Mouse (Mus musculus) embryonic facial prominence, embryonic 13.5 days (tissue): ENCODE measurements around the gene Fabp2. TPM values are rescaled to one million over a fixed set of nuclear protein-coding genes. Genes with fewer than 3 reads are reported as not detected.

ENCODE experiments used
- ATAC-seq: fragments of 200-750 bp; cut with Nextera tagmentation; 2 replicates; pipeline ENCODE4 v1.8.0; 2017; ENCODE audit warnings: low read depth; ENCODE audit not compliant: insufficient number of reproducible peaks, insufficient read depth, low FRiP score, low TSS enrichment
- H3K27ac ChIP-seq: fragments of 300-500 bp; sonication (generic); 2 replicates; pipeline ENCODE4 v1.5.1; 2015; ENCODE audit warnings: moderate library complexity, mild to moderate bottlenecking, inconsistent platforms
- H3K27me3 ChIP-seq: fragments of 300-500 bp; sonication (generic); 2 replicates; pipeline ENCODE4 v1.6.1; 2015; ENCODE audit warnings: mild to moderate bottlenecking, inconsistent platforms
- H3K36me3 ChIP-seq: fragments of 300-500 bp; sonication (generic); 2 replicates; pipeline ENCODE4 v1.6.1; 2015; ENCODE audit warnings: mild to moderate bottlenecking, inconsistent platforms
- H3K4me1 ChIP-seq: fragments of 300-500 bp; sonication (generic); 2 replicates; pipeline ENCODE4 v1.6.1; 2015; ENCODE audit warnings: inconsistent platforms
- H3K4me2 ChIP-seq: fragments of 300-500 bp; sonication (generic); 2 replicates; pipeline ENCODE4 v1.6.1; 2015; ENCODE audit warnings: moderate library complexity, mild to moderate bottlenecking, inconsistent platforms
- H3K4me3 ChIP-seq: fragments of 300-500 bp; sonication (generic); 2 replicates; pipeline ENCODE4 v1.5.1; 2015; ENCODE audit warnings: mild to moderate bottlenecking, inconsistent platforms
- H3K9ac ChIP-seq: fragments of 300-500 bp; sonication (generic); 2 replicates; pipeline ENCODE4 v1.6.1; 2015; ENCODE audit warnings: mild to moderate bottlenecking, inconsistent platforms
- H3K9me3 ChIP-seq: fragments of 300-500 bp; sonication (generic); 2 replicates; pipeline ENCODE4 v1.6.1; 2016; ENCODE audit warnings: inconsistent platforms
- WGBS: fragments of 180-500 bp; shearing (Covaris S2); methylation state at CpG from one replicate; pipeline ENCODE4 v1.1.7; 2015; ENCODE audit warnings: mixed read lengths; 5-methylcytosine and 5-hydroxymethylcytosine counted together
- polyA plus RNA-seq: library from polyadenylated mRNA; unstranded; fragments of >200 nt; fragmentation: Nextera tagmentation; extraction: Ambion mirVana; gene quantifications from 2 replicates; pipeline ENCODE4 v1.2.1, GENCODE M21; 2015

Gene Fabp2
- 7.6 TPM in 1 of 2 replicates, not detected in the other for polyA plus RNA-seq

GRCm38 (mm10) chr3:122894772-122895171, at the start of gene Fabp2:
Gene Fabp2, plus strand, starts transcription at chr3:122895072.
- no peak within 1 kb of the TSS for H3K9ac ChIP-seq
- ATAC-seq = no peak
- H3K9me3 ChIP-seq = no peaks in the 10 kb centered on the region
- no peak within 1 kb of the TSS for H3K4me3 ChIP-seq
- H3K4me2 ChIP-seq = no peak within 1 kb of the TSS
- no peaks in the 10 kb centered on the region for H3K36me3 ChIP-seq
- no peaks in the 10 kb centered on the region for H3K4me1 ChIP-seq
- H3K27me3 ChIP-seq = no peaks in the 10 kb centered on the region
- H3K27ac ChIP-seq = no peak within 1 kb of the TSS
- 85% methylated on average over 3 of the region's 3 CpGs for WGBS

GRCm38 (mm10) chr3:122848410-122849034, 46.4 kb upstream of the Fabp2 start:
- H3K9me3 ChIP-seq = 0 out of 2 replicates have a peak, but pooled peaks cover 4% of the 10 kb centered on the region
- 58% methylated on average over 5 of the region's 5 CpGs for WGBS
- H3K27ac ChIP-seq = no peak overlapping the region
- no peak for ATAC-seq
- no peaks in the 10 kb centered on the region for H3K27me3 ChIP-seq
- peaks cover 9% of the 10 kb centered on the region for H3K36me3 ChIP-seq
- H3K4me1 ChIP-seq = 0 out of 2 replicates have a peak, but pooled peaks cover 5% of the 10 kb centered on the region
- H3K4me3 ChIP-seq = no peak overlapping the region
- H3K4me2 ChIP-seq = no peak overlapping the region
- H3K9ac ChIP-seq = no peak overlapping the region

GRCm38 (mm10) chr3:122855149-122855548, 39.7 kb upstream of the Fabp2 start:
- Histone ChIP-seq H3K4me2 (no peak overlapping the region), H3K27me3 (no peaks in the 10 kb centered on the region), H3K4me3 (no peak overlapping the region), H3K4me1 (0 out of 2 replicates have a peak, but pooled peaks cover 9% of the 10 kb centered on the region), H3K36me3 (peaks cover 16% of the 10 kb centered on the region; the same call in 1 of the 2 replicates), H3K9me3 (no peaks in the 10 kb centered on the region), H3K27ac (no peak overlapping the region), H3K9ac (no peak overlapping the region)
- WGBS = 52% methylated on average over 11 of the region's 11 CpGs
- ATAC-seq = no peak

GRCm38 (mm10) chr3:122859829-122860228, 35.0 kb upstream of the Fabp2 start:
- H3K4me3 ChIP-seq = no peak overlapping the region
- H3K9me3 ChIP-seq = no peaks in the 10 kb centered on the region
- H3K9ac ChIP-seq = no peak overlapping the region
- H3K27ac ChIP-seq = no peak overlapping the region
- 0 out of 2 replicates have a peak, but pooled peaks cover 7% of the 10 kb centered on the region for H3K36me3 ChIP-seq
- H3K4me1 ChIP-seq = 0 out of 2 replicates have a peak, but pooled peaks cover 4% of the 10 kb centered on the region
- 72% methylated on average over 2 of the region's 2 CpGs for WGBS
- no peak overlapping the region for H3K4me2 ChIP-seq
- ATAC-seq = no peak
- no peaks in the 10 kb centered on the region for H3K27me3 ChIP-seq

GRCm38 (mm10) chr3:122860573-122861498, 34.0 kb upstream of the Fabp2 start:
- Histone ChIP-seq H3K4me3 (no peak overlapping the region), H3K36me3 (0 out of 2 replicates have a peak, but pooled peaks cover 2% of the 10 kb centered on the region), H3K27ac (no peak overlapping the region), H3K4me2 (no peak overlapping the region), H3K9ac (no peak overlapping the region), H3K9me3 (no peaks in the 10 kb centered on the region), H3K27me3 (no peaks in the 10 kb centered on the region), H3K4me1 (0 out of 2 replicates have a peak, but pooled peaks cover 4% of the 10 kb centered on the region)
- ATAC-seq = no peak
- WGBS = 88% methylated on average over 12 of the region's 12 CpGs

GRCm38 (mm10) chr3:122865092-122865491, 29.8 kb upstream of the Fabp2 start:
- Histone ChIP-seq H3K9me3 (no peaks in the 10 kb centered on the region), H3K36me3 (no peaks in the 10 kb centered on the region), H3K27ac (no peak overlapping the region), H3K4me2 (no peak overlapping the region), H3K9ac (no peak overlapping the region), H3K27me3 (no peaks in the 10 kb centered on the region), H3K4me1 (no peaks in the 10 kb centered on the region), H3K4me3 (no peak overlapping the region)
- WGBS = 79% methylated on average over 4 of the region's 4 CpGs
- ATAC-seq = no peak

- H3K27ac ChIP-seq = no peak overlapping the region
- no peak for ATAC-seq
- no peaks in the 10 kb centered on the region for H3K4me1 ChIP-seq
- no peak overlapping the region for H3K9ac ChIP-seq
- H3K4me3 ChIP-seq = no peak overlapping the region
- no peaks in the 10 kb centered on the region for H3K27me3 ChIP-seq
- H3K9me3 ChIP-seq = no peaks in the 10 kb centered on the region
- H3K36me3 ChIP-seq = no peaks in the 10 kb centered on the region
- WGBS = 92% methylated on average over 1 of the region's 1 CpGs
- no peak overlapping the region for H3K4me2 ChIP-seq
Observed at GRCm38 (mm10) chr3:122868270-122868669, 26.6 kb upstream of the Fabp2 start.

- Histone ChIP-seq H3K9me3 (no peaks in the 10 kb centered on the region), H3K4me2 (no peak overlapping the region), H3K36me3 (no peaks in the 10 kb centered on the region), H3K9ac (no peak overlapping the region), H3K27ac (no peak overlapping the region), H3K4me1 (no peaks in the 10 kb centered on the region), H3K27me3 (no peaks in the 10 kb centered on the region), H3K4me3 (no peak overlapping the region)
- WGBS = 86% methylated on average over 1 of the region's 1 CpGs
- no peak for ATAC-seq
Observed at GRCm38 (mm10) chr3:122871596-122871995, 23.3 kb upstream of the Fabp2 start.

GRCm38 (mm10) chr3:122876870-122877269, 18.0 kb upstream of the Fabp2 start:
- no peak for ATAC-seq
- WGBS = 88% methylated on average over 2 of the region's 2 CpGs
- Histone ChIP-seq H3K4me2 (no peak overlapping the region), H3K9ac (no peak overlapping the region), H3K27me3 (no peaks in the 10 kb centered on the region), H3K4me3 (no peak overlapping the region), H3K4me1 (no peaks in the 10 kb centered on the region), H3K9me3 (no peaks in the 10 kb centered on the region), H3K27ac (no peak overlapping the region), H3K36me3 (no peaks in the 10 kb centered on the region)

GRCm38 (mm10) chr3:122877543-122877942, 17.3 kb upstream of the Fabp2 start:
- Histone ChIP-seq H3K9ac (no peak overlapping the region), H3K27ac (no peak overlapping the region), H3K9me3 (no peaks in the 10 kb centered on the region), H3K27me3 (no peaks in the 10 kb centered on the region), H3K36me3 (no peaks in the 10 kb centered on the region), H3K4me1 (no peaks in the 10 kb centered on the region), H3K4me3 (no peak overlapping the region), H3K4me2 (no peak overlapping the region)
- ATAC-seq = no peak
- 99% methylated on average over 3 of the region's 3 CpGs for WGBS

GRCm38 (mm10) chr3:122878705-122879315, 16.1 kb upstream of the Fabp2 start:
- Histone ChIP-seq H3K9ac (no peak overlapping the region), H3K4me1 (no peaks in the 10 kb centered on the region), H3K4me3 (no peak overlapping the region), H3K4me2 (no peak overlapping the region), H3K27ac (no peak overlapping the region), H3K9me3 (no peaks in the 10 kb centered on the region), H3K36me3 (no peaks in the 10 kb centered on the region), H3K27me3 (no peaks in the 10 kb centered on the region)
- no peak for ATAC-seq
- WGBS = 84% methylated on average over 8 of the region's 8 CpGs
